Mouse (Mus musculus): ENCODE measurements around the gene Hira.
"Not testable (repeated sequence)": the region's sequence is repeated elsewhere in the genome, so short reads cannot be mapped to it uniquely, and the experiment has no call there.

The Hira gene

DNA sequence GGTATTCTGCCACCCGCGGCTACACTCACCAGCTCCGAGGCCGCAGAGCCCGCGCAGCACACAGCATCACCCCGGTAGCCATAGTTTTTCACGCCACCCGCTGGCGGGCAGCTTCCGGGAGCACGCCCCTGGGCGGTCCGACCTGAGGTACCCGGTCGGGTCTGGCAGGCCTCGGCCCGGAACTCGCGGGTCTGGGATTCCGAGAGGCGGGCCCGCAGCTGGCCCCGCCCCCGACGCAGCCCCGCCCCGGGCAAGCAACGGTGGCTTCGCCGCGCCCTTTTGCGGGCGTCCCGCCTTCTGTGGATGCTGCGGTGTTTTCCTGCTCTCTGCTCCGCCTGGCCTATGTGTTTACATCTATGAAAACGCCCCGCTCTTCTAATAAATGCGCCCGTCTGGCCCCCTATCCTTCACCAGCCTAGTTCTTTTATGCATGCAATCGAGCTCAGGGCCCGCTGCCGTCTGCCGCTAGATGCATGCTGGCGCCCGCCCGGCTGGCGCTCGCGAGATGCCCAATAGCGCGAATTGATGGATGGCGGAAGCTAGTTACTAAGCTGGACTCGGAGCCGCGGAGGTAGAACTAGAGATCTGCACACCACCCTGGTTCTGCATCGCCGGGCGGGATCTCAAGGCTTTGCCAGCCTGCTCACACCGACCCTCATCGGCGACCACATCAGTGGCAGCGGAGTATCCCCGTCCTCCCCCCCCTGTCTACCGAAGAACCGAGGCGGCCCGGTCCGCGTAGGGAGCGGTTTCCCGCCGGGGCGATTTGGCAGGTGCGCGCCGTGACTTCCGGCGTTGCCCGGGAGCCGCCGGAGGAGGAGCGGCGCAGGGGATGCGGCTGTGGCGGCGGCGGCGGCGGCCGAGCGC is at the start of gene Hira, which contains the start of gene Mrpl40:
Hira (plus strand) TSS at position 596 of the 867 bp plus-strand sequence.
Mrpl40 (minus strand) TSS at position 421 of the 867 bp plus-strand sequence.
- peak; percentile 98 to 99 for DNase-seq (ENCODE audit: inconsistent age in 2 of 2, low spot score in 1 of 2)

DNA sequence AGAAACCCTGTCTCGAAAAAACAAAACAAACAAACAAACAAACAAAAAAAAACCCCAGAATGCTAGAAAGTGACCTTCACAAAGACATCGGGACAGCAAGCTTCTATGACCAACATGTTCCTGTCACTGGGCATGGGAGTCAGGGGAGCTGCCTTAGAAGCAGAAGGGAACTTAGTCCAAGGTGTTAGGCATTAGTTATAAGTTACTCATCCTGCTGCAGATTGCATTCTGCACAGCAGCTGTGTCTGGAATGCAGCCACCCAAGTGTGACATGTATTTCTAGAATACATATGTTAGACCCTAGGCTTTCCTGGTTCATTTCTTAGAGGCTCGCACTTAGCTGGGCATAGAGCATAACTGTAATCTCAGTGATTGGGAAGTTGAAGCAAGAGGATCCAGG is 48.2 kb upstream of the Hira start:
- DNase-seq (ENCODE audit: inconsistent age in 2 of 2, low spot score in 1 of 2): no peak

DNA sequence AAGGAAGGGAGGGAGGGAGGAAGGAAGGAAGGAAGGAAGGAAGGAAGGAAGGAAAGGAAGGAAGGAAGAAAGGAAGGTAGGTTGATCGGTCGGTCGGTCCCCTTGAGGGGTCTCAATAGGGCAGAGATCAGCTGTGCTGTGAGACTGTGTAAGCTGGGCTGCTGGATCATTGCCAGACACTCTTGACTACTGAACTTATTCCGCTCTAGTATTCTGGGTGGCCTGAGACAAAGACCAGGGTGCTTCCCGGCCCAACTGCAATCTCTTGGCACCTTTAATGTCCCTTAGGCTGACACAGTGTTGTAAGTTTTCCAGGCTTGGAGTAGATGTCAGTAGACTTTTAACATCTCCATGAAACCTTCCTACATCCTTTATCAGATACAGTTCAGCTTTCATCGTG is 47.7 kb upstream of the Hira start:
- DNase-seq (ENCODE audit: inconsistent age in 2 of 2, low spot score in 1 of 2): peak in 1 of 2 experiments; percentile 21

DNA sequence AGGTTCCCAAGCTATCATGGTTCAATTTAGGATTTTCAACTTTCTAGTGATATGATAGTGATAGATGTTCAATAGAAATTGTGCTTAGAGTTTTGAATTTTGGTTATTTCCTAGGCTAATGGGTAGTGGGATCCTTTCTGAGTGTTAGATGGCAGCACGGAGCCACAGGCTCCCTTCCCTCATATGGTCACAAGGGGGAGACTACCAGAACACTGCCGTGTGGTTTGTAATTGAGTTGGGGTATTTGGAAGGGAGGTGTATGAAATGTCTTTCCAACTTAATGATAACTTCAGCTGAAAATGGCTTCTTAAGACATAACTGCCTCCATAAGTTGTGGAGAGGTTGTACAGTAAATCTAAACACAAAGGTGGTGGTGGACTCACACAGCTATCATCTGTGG is 43.4 kb upstream of the Hira start:
- DNase-seq (ENCODE audit: inconsistent age in 2 of 2, low spot score in 1 of 2): no peak

DNA sequence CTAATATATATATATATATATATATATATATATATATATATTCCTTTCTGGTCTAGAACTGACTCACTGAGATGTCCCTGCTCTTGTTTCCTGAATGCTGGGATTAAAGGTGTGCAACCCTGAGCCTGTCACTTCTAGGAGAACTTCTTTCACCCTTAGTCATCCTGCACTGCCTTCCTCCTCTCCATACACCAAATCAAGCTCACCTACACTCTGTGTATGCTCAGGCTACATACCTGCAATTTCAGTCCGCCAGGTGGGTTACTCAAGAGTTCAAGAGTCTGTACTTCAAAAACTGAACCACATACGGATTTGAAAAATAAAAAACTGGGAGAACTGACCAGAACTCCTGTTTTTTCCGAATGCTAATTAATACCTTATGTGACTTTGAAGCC is 40.8 kb upstream of the Hira start:
- DNase-seq (ENCODE audit: inconsistent age in 2 of 2, low spot score in 1 of 2): no peak

DNA sequence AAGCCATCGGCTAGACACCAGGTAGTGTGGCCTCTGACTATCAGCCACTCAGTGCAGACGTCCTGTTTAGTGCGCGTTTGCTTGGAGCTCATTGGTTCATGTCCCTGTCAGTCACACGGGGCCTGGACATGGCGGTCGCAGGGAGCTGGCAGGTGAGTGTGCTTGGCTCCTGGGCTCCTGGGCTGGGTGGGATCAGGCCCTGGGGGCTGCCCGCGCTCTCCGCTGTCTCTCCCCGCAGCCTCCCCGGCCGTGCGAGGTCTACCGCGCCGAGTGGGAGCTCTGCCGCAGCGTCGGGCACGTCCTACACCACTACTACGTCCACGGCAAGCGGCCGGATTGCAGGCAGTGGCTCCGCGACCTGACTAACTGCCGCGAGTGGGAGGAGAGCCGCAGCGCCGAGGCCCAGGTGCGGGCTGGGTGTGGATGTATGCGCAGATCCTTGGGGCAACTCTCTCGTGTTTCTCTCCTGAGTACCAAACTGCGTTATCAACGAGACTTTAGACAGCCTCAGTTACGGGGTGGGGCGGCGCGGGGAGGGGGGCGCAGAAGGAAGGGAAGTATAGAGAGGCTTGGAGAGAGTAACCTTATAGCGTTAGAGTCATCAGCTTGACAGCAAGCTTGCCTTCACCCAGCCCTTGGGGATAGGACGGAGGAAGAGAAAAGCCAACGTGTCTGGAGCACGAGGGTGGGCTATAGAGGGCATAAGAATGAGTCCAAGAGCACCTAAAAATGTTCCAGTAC is 40.2 kb upstream of the Hira start, which contains the start of the genes 2510002D24Rik and Gm28539:
2510002D24Rik (plus strand) TSS at position 111 of the 741 bp plus-strand sequence.
Gm28539 (plus strand) TSS at position 117 of the 741 bp plus-strand sequence.
- peak; percentile 94 to 98 for DNase-seq (ENCODE audit: inconsistent age in 2 of 2, low spot score in 1 of 2)

DNA sequence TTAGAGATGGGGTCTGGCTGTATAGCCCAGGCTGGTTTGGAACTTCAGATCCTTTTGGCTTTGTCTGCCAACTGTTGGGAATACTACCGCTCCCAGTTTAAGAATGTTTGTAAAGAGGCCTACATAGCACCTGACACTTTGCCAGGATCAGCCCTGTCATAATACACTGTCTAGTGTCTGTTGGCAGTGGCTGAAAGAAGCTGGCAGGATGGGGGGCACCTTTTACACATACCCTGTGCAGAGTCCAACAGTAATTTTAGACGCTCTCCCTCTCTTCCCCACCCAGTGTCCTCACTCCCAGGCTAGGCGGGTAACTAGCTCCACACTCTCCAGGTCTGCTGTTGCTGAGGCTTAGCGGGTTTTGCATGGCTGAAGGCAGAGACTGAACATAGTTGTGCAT is 38.5 kb upstream of the Hira start:
- DNase-seq (ENCODE audit: inconsistent age in 2 of 2, low spot score in 1 of 2): no peak

DNA sequence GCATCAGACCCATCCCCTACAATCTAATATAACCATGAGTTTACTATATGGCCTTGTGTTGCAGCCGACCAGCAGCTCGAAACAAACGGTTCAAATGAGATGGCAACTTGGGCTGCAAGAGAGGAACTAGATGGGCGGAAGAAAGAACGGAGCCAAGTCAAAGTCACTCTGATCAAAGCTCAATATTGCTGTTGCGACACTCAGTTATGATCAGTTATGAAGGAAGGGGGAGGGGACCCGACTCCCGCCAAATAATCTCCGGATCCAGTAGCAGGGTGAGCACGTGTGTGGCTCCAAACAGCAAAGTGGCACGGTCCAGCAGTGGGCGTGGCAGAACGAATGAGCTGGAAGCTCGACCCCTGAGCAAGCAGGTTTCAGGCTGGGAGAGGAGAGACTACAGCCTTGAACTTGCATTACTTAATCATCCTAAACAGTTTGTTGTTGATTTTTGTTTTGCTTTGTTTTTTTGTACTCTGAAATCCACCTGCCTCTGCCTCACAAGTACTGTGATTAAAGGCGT is 30.5 kb upstream of the Hira start:
- DNase-seq (ENCODE audit: inconsistent age in 2 of 2, low spot score in 1 of 2): no peak

DNA sequence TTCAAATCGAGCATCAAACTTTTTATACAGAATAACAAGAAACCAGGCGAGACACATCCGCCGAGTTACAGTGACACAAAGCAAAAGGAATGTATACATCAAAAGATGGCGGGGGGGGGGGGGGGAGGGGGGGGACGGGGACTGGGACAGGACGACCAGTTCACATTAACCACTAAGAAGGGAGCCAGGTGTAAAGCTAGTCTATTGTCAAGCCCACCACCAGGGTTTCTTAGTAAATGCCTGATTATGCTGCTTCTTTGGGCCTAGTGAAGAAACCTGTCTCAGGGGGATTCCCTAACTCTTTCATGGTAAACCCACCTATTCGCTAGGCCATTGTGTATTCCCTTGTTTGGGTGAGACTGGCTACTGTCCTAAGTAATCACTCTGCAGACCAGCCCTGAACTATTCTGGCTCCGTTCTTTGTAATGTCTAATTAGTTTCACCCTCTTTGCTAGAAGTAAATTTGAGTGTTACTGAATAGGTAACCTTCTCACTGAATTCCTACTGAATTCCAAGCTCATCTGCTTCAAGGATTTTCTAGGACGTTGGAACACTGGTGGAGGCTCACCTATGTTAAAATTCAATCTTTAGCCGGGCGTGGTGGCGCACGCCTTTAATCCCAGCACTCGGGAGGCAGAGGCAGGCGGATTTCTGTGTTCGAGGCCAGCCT is 27.2 kb upstream of the Hira start:
- not testable (repeated sequence) for DNase-seq (ENCODE audit: inconsistent age in 2 of 2, low spot score in 1 of 2)

DNA sequence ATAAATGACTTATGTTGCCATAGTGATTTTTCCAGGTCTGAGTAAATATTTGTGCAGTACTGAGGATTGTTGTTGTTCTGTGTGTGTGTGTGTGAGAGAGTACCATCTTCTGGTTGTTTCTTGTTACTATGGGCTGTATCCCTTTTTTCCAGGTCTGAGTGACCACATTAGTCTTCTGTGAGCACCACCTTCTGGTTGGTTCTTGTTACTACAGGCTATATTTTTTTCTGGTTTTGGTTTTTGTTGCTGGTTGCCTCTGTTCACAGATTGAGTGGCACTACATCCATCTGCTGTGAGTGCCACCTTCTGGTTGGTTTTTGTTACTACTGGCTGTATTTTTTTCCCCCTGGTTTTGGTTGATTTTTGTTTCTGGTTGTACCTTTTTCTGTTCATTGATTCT is 18.3 kb upstream of the Hira start:
- peak; percentile 25 to 90 for DNase-seq (ENCODE audit: inconsistent age in 2 of 2, low spot score in 1 of 2)

DNA sequence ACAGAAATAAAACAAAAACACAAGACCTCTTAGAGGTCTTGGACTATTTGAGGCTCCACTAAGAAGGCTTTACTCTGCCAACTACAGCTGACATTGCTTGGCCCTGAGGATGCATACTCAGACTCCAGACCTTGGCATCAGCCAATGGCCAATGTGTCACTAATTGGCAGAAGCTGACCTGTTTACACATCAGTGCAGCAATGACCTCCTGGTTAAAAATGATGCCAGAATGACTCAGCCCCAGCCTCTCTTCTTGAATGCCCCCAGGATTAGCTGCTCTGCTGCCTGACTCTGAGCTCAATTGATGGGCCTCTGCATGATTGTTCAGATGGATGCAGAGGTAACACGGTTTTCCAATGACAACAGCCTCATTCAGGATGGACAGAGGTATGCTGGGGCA is 16.7 kb upstream of the Hira start:
- DNase-seq (ENCODE audit: inconsistent age in 2 of 2, low spot score in 1 of 2): peak; percentile 83 to 92

DNA sequence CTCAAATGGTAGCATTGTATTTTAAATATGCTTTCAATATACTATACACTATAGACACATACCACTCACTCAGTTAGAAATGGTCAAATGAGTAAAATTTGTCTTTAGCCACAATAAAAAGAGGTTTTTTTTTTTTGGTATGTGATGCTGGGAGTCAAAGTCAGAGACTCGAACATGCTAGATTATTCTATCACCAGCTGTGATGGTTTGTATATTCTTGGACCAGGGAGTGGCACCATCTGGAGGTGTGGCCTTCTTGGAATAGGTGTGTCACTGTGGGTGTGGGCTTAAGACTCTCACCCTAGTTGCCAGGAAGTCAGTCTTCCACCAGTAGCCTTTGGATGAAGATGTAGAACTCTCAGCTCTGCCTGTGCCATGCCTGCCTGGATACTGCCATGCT is 6.3 kb upstream of the Hira start:
- DNase-seq (ENCODE audit: inconsistent age in 2 of 2, low spot score in 1 of 2): not testable (repeated sequence)

DNA sequence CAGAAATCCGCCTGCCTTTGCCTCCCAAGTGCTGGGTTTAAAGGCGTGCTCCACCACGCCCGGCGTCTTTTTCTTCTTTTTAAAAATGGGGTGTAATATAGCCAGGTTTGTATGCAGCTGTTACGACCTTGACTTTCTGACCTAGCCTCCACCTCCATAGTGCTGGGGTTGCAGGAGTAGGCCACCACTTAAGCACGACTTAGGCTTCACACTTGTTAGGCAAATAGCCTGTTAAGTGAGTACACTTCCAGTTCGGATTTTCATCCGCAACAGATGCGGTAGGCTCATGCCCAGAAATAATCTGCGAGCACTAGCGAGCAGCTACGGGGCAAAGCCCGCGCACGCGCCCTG is 771 bp upstream of the Hira start:
- no peak for DNase-seq (ENCODE audit: inconsistent age in 2 of 2, low spot score in 1 of 2)

DNA sequence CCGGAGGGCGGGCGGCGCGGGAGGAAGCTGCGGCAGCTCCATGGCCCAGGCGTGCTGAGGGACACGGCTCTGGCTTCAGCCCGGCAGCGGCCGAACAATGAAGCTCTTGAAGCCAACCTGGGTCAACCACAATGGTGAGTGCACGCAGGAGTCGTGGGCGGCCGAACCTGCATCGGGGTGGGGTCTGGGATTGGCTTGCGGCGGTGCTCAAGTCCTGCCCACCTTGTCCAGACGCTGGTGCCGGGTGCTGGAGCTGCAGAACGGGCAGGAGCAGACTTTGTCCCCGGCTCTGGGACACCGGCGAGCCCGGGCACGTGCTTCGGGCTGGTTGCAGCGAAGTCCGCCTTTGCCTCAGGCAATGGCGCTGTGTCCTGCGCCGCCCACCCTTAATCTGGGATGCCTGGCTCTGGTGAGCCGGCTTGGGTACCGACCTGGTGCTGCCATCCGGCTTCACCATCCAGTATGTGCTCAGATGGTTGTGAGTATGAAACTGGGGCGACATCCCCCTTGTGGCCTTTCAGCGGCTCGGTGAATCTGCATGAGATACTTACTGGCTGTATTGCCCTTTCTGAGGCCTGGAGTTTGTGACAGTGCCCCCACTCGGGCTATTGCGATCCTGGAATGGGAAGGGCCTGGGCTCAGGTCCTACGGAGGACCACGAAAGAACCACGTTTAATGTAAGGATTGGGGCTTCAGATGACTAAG is 701 bp downstream of the Hira start:
- DNase-seq (ENCODE audit: inconsistent age in 2 of 2, low spot score in 1 of 2): peak in 1 of 2 experiments; percentile 90

DNA sequence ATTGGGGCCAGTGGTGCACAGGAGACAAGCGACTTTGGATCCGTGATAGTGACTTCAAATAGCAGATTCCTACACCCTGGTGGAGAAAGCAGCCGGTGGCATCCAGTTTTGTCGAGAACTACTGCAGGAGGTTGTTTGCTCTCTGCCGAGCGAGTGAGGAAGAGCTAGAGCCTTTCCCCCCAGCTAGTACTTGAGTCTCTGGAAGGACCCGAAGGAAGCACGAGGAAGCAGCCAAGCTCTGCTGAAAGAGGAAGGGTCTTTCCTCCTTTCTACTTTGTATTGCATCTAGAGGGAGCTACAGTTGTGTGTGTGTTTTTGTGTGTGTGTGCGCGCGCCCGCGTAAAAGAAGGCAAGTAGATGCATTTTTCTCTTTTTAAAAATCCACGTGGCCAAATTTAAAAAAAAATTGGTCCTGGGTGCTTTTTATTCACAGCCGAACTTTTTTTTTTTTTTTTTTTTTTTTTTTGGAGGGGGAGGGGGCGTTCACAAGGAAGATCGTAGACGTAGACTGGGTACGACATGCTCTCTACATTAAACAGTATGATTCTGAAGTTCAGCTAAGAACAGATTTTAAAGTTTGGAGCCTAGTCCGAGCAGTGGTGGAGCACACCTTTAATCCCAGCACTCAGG is 1.4 kb downstream of the Hira start:
- no peak for DNase-seq (ENCODE audit: inconsistent age in 2 of 2, low spot score in 1 of 2)

DNA sequence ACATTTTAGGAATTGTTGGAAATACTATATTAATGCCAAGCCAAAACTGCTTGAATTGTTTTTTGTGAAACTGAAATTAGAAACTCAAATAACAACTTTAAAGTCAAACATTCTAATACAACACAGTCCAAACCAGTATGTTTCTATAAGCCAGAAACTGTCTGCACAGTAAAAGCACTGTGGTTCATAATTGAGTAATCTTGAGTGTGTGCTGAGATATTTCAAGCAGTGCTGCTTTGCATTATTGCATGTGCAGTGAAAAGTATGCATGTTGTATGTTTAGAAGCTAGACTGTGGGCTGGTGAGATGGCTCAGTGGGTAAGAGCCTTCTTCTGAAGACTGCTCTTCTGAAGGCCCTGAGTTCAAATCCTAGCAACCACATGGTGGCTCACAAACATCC is 7.2 kb downstream of the Hira start:
- DNase-seq (ENCODE audit: inconsistent age in 2 of 2, low spot score in 1 of 2): no peak

DNA sequence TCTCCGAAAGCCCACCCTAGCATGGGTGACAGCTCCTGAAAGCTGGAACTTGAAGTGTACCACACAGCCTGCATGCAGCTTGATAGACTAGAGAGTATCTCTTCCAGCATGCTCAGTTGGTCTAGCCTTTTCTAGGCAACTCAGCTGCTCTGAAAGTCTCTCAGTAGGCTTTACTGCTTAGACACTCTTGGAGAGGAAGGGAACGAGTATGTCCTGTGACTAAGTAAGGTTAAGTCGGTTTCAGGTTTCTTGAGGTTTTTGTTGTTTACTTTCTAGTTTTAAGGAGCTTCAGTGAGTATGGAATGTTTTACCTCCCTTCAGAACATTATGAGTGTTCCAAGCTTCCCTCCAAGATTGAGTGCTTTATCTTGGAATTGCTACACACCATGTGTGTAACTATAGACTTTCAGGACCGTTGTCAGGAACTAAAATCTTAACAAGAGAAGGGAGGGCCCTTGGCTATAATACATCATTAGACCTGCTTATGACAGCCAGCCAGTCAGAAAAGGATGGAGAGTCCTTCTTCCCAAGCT is 17.1 kb downstream of the Hira start:
- no peak for DNase-seq (ENCODE audit: inconsistent age in 2 of 2, low spot score in 1 of 2)

DNA sequence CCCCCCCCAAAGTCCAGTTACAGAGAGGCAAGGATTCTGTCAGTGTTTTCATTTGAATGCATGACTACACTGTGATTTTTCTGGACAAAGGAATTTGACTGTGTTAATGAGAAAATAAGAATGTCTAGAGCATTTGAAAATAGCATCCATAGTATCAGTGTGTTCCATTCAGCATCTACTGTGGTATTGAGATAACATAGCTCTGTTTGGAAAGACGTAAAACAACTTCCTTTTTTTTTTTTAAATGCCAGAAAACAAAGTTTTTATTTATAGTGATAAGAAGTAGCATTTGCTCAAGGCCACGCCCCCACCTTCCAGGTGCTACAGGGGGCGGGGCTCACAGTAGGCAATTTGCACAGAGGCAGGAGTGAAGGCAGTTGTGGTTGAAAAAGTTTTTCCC is 18.4 kb downstream of the Hira start:
- DNase-seq (ENCODE audit: inconsistent age in 2 of 2, low spot score in 1 of 2): no peak

DNA sequence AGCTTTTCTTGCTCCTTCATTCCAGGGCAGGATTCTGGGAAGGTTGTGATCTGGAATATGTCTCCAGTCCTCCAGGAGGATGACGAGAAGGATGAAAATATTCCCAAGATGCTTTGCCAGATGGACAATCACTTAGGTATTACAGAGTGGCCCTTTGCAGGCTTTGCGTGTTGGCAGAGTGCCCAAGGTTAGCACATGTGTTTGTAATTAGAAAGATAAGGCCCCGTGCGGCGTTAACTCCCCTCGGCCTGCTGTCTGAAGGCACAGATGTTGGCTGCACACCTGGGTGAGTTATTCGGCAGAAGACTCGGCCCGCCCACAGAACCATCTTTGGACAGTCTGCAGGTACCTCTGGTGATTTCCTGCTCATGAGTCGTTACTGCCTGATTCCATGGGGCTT is 19.6 kb downstream of the Hira start:
- no peak for DNase-seq (ENCODE audit: inconsistent age in 2 of 2, low spot score in 1 of 2)

DNA sequence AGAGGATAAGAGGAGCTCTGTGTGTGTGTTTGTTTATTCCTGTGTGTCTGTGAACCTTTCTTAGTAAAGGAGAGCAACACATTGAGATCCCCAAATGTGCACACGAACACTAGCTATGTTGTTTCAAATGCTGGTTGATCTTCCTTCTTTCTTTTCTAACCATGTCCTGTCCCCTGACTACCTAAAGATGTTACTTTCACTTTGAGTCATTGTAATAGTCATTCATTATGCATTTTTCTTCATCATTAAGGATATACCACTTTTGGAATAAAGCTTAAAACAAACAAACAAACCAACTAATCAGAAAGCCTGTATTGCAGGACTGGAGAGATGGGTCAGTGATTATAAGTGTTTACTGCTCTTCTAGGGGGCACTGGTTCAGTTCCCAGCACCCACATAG is 28.8 kb downstream of the Hira start:
- DNase-seq (ENCODE audit: inconsistent age in 2 of 2, low spot score in 1 of 2): no peak
